Mouse (Mus musculus) left cerebral cortex, postnatal 25 days (tissue): Measurements from ENCODE around the gene Egf. TPM values are rescaled to one million over a fixed set of nuclear protein-coding genes. Genes with fewer than 3 reads are reported as not detected.
A peak's percentile ranks its signal among the peaks of the same experiment; 100 is the strongest.

Experiments
- DNase-seq, 2 experiments: peaks; one replicate each; pipeline ENCODE4 v3.0.0; 2022; ENCODE audit warnings: low spot score in 2 of 2, mixed read lengths in 1 of 2
- intact Hi-C: fragments of 180-260 bp; cut with DNase I; formaldehyde crosslinking; loops from one replicate; pipeline ENCODE4 v1.15.1; 2025
- total RNA-seq, 2 experiments: library from RNA; stranded (reverse); gene quantifications; 2 replicates each; pipeline ENCODE4 v1.2.3; 2021

Gene Egf
- total RNA-seq, 2 experiments from 2014 or later, result 1.2 to 2.0 TPM

GRCm38 (mm10) chr3:129658776-129659175 is 96.3 kb downstream of the Egf start:
- no peak for DNase-seq
- intact Hi-C loops, result no loop called here

- intact Hi-C loops, result no loop called here
- DNase-seq, result no peak
These were observed 97.3 kb downstream of the Egf start for GRCm38 (mm10) chr3:129657775-129658174.

- intact Hi-C loops, result no loop called here
- no peak for DNase-seq
These were observed 97.9 kb downstream of the Egf start for GRCm38 (mm10) chr3:129657222-129657621.

- intact Hi-C loops, result no loop called here
These were observed 98.6 kb downstream of the Egf start for GRCm38 (mm10) chr3:129656540-129656939.

GRCm38 (mm10) chr3:129652476-129652875 is 102.6 kb downstream of the Egf start:
- DNase-seq, result no peak
- intact Hi-C loops, result no loop called here

More at GRCm38 (mm10) chr3:129656540-129656939, 98.6 kb downstream of the Egf start:
- DNase-seq, result no peak

GRCm38 (mm10) chr3:129651765-129652164 is 103.4 kb downstream of the Egf start:
- intact Hi-C loops, result no loop called here
- no peak for DNase-seq

GRCm38 (mm10) chr3:129650931-129651330 is 104.2 kb downstream of the Egf start:
- intact Hi-C loops, result no loop called here

GRCm38 (mm10) chr3:129650293-129650612 is 104.9 kb downstream of the Egf start:
- intact Hi-C loops, result no loop called here
- DNase-seq, result no peak

More at GRCm38 (mm10) chr3:129650931-129651330, 104.2 kb downstream of the Egf start:
- no peak for DNase-seq

GRCm38 (mm10) chr3:129649586-129650292 is 105.4 kb downstream of the Egf start:
- DNase-seq, result no peak
- intact Hi-C loops, result no loop called here

- no peak for DNase-seq
- intact Hi-C loops, result no loop called here
These were observed 106.5 kb downstream of the Egf start for GRCm38 (mm10) chr3:129648598-129648997.

GRCm38 (mm10) chr3:129647312-129647711 is 107.8 kb downstream of the Egf start:
- intact Hi-C loops, result no loop called here
- no peak for DNase-seq

- intact Hi-C loops, result no loop called here
- DNase-seq, result no peak
These were observed 108.3 kb downstream of the Egf start for GRCm38 (mm10) chr3:129646781-129647180.

- intact Hi-C loops, result no loop called here
These were observed 109.7 kb downstream of the Egf start for GRCm38 (mm10) chr3:129645409-129645808.

GRCm38 (mm10) chr3:129641621-129642020 is 113.5 kb downstream of the Egf start:
- intact Hi-C loops, result loop anchor here (5.0 kb wide), 1 partner anchor 49 kb away; no protein-coding TSS in a partner anchor
- peak; percentile 35 to 68 for DNase-seq

More at GRCm38 (mm10) chr3:129645409-129645808, 109.7 kb downstream of the Egf start:
- no peak for DNase-seq

- intact Hi-C loops, result loop anchor here (5.0 kb wide), 1 partner anchor 48 kb away; no protein-coding TSS in a partner anchor
- peak; percentile 33 to 77 for DNase-seq
These were observed 114.7 kb downstream of the Egf start for GRCm38 (mm10) chr3:129640211-129641000.

GRCm38 (mm10) chr3:129639701-129640100 is 115.4 kb downstream of the Egf start:
- intact Hi-C loops, result loop anchor here (5.0 kb wide), 1 partner anchor 47 kb away; no protein-coding TSS in a partner anchor
- DNase-seq, result no peak

- intact Hi-C loops, result no loop called here
- no peak for DNase-seq
These were observed 117.7 kb downstream of the Egf start for GRCm38 (mm10) chr3:129637446-129637845.

- intact Hi-C loops, result loop anchor here (1.0 kb wide), 1 partner anchor 102 kb away; the partner anchor contains the start of gene Elovl6
- peak; percentile 59 to 64 for DNase-seq
These were observed 120.7 kb downstream of the Egf start for GRCm38 (mm10) chr3:129634260-129634901.

GRCm38 (mm10) chr3:129633518-129633917 is 121.6 kb downstream of the Egf start:
- DNase-seq, result no peak
- intact Hi-C loops, result no loop called here

GRCm38 (mm10) chr3:129631857-129632256 is 123.3 kb downstream of the Egf start:
- DNase-seq, result no peak
- intact Hi-C loops, result no loop called here
